Mouse (Mus musculus) cerebellum, adult 11-12 months (tissue): ENCODE measurements around the gene Tbxa2r.
A peak's percentile ranks its signal among the peaks of the same experiment; 100 is the strongest.

Experiments used
- DNase-seq: peaks from one replicate; pipeline ENCODE4 v3.0.0; 2022

The Tbxa2r gene

DNA sequence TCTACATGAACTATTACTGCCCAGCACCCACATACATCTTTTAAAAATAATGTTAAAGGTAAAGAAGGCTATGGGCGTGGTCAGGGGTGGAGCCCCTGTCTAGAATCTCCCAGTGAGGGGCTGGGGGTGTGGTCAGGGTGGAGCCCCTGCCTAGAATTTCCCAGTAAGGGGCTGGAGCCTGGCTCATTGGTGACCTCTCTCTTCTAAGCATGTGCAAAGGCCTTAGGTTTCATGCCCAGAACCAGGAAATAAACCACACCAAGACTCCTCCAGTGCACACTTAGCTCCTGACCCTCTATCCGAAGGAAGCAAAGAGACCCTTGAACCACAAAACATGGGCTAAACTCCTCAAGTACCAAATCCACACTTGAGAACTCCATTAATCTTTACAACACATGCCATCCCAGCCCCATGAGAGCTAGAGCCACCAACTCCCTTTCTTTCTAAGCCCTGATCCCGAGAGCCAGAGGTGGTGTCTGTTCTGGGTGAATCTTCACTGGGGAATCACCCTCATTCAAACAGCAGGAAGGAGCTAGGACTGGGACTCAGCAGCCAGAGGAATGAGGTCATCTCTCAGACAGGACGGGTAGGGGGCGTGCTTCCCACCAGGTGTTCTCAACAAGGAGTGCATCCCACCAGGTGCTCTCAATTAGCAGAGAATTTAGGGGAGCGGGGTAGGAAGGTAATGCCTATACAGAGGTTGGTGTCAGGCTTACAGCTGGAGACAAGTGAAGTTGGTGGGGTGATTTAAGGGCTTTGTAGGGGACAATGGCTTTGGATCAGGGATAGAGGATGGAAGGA is 48.2 kb downstream of the Tbxa2r start:
- DNase-seq = no peak

- DNase-seq = no peak
Measured at GRCm38 (mm10) chr10:81377362-81377664, 48.8 kb downstream of the Tbxa2r start.

- DNase-seq = no peak
Measured at GRCm38 (mm10) chr10:81377793-81378552, 49.4 kb downstream of the Tbxa2r start, which contains the start of gene Fzr1. TSS of gene Fzr1 (minus strand) at chr10:81378516.

GRCm38 (mm10) chr10:81378553-81379182 is 50.1 kb downstream of the Tbxa2r start:
- peak; percentile 100 for DNase-seq

GRCm38 (mm10) chr10:81379183-81379553 is 50.6 kb downstream of the Tbxa2r start:
- DNase-seq = no peak

DNA sequence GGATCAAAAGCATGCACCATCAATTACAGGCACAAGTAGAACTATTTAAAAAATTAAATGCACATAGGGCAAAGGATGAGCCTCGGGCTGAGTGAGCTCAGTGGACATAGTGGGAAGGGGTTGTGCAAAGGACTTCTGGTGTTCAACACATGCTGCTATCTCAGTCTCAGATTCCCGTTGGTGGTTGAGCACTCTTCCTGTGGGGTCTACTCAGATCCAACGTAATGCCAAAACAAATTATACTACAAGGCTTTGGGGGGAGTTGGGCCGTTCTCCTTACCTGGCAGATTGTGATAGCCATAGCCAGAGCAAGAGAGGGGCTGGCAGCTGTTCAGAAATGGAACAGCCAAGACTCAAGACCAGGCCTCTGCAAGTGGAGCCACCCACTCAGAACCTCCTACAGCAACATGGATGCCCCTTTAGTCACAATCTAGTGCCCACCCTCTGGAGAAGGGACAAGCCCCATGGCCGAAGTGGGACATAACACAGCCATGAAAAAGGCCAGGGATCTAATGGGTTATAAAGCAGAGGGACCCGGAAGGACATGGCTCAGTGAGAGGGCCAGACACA is 51.4 kb downstream of the Tbxa2r start:
- DNase-seq = peak; percentile 68

GRCm38 (mm10) chr10:81382039-81382438 is 53.5 kb downstream of the Tbxa2r start:
- no peak for DNase-seq

- peak; percentile 99 for DNase-seq
Measured at GRCm38 (mm10) chr10:81383802-81384604, 55.5 kb downstream of the Tbxa2r start, which contains the start of the genes Dohh and Gm48551. TSS of gene Dohh (plus strand) at chr10:81384428. TSS of gene Gm48551 (plus strand) at chr10:81384466.

- no peak for DNase-seq
Measured at GRCm38 (mm10) chr10:81384605-81384982, 56.1 kb downstream of the Tbxa2r start.
